Mouse (Mus musculus) limb, embryonic 13.5 days (tissue): ENCODE measurements around the gene Ppp2r5b. TPM values are rescaled to one million over a fixed set of nuclear protein-coding genes. Genes with fewer than 3 reads are reported as not detected.

Experiments
- ATAC-seq: fragments of 200-750 bp; cut with Nextera tagmentation; 2 replicates; pipeline ENCODE4 v1.8.0; 2017; ENCODE audit warnings: low read depth, moderate number of reproducible peaks, moderate TSS enrichment; ENCODE audit not compliant: low FRiP score
- H3K27ac ChIP-seq: fragments of 300-500 bp; sonication (generic); 2 replicates; pipeline ENCODE4 v1.5.1; 2015; ENCODE audit warnings: inconsistent platforms, mild to moderate bottlenecking, moderate library complexity
- H3K27me3 ChIP-seq: fragments of 300-500 bp; sonication (generic); 2 replicates; pipeline ENCODE4 v1.6.1; 2015; ENCODE audit warnings: mild to moderate bottlenecking, inconsistent platforms
- H3K36me3 ChIP-seq: fragments of 300-500 bp; sonication (generic); 2 replicates; pipeline ENCODE4 v1.6.1; 2015; ENCODE audit warnings: inconsistent platforms, mild to moderate bottlenecking, moderate library complexity
- H3K4me1 ChIP-seq: fragments of 300-500 bp; sonication (generic); 2 replicates; pipeline ENCODE4 v1.6.1; 2015; ENCODE audit warnings: inconsistent platforms
- H3K4me2 ChIP-seq: fragments of 300-500 bp; sonication (generic); replicated peaks from 2 replicates; pipeline ENCODE4 v1.6.1; 2015; ENCODE audit warnings: inconsistent platforms, mild to moderate bottlenecking, moderate library complexity
- H3K4me3 ChIP-seq: fragments of 300-500 bp; sonication (generic); 2 replicates; pipeline ENCODE4 v1.5.1; 2015; ENCODE audit warnings: moderate library complexity, mild to moderate bottlenecking, inconsistent platforms
- H3K9ac ChIP-seq: fragments of 300-500 bp; sonication (generic); 2 replicates; pipeline ENCODE4 v1.6.1; 2015; ENCODE audit warnings: mild to moderate bottlenecking, inconsistent platforms
- H3K9me3 ChIP-seq: fragments of 300-500 bp; sonication (generic); 2 replicates; pipeline ENCODE4 v1.6.1; 2016; ENCODE audit warnings: inconsistent platforms
- WGBS: fragments of 180-500 bp; shearing (Covaris S2); methylation state at CpG from one replicate; pipeline ENCODE4 v1.1.7; 2015; 5-methylcytosine and 5-hydroxymethylcytosine counted together
- polyA plus RNA-seq: library from polyadenylated mRNA; unstranded; fragments of >200 nt; fragmentation: Nextera tagmentation; extraction: Ambion mirVana; gene quantifications from 2 replicates; pipeline ENCODE4 v1.2.1, GENCODE M21; 2015

The Ppp2r5b gene
- polyA plus RNA-seq, 1 experiment from 2014 or later, result 29.0 TPM

DNA sequence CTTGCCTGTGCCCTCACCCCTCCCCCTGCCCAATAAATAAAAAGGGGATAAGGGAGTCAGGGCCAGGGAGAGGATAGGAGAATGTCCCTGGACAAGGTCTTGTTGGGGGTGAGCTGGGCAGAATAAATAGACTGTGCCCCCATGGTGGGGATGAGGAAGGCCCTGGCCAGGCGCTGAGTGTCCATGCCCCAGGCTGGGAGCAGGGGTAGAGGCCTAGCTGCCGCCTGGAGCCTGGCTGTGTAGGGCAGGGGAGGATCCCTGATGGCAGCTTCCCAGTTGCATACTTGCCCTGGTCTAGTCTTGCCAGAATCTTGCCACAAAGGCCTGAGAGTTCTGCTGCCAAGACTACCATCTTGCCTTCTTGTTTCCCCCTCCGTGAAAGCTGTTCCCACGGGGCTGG lies 7.8 kb downstream of the Ppp2r5b start:
- 88% methylated on average over 4 of the region's 4 CpGs for WGBS
- Histone ChIP-seq H3K9me3 (no peaks in the 10 kb centered on the region), H3K27ac (no peak overlapping the region), H3K4me1 (peaks cover 9% of the 10 kb centered on the region; the same call in 1 of the 2 replicates), H3K4me3 (no peak overlapping the region), H3K36me3 (peaks cover 64% of the 10 kb centered on the region), H3K9ac (no peak overlapping the region), H3K4me2 (no peak overlapping the region), H3K27me3 (no peaks in the 10 kb centered on the region)
- no peak for ATAC-seq

DNA sequence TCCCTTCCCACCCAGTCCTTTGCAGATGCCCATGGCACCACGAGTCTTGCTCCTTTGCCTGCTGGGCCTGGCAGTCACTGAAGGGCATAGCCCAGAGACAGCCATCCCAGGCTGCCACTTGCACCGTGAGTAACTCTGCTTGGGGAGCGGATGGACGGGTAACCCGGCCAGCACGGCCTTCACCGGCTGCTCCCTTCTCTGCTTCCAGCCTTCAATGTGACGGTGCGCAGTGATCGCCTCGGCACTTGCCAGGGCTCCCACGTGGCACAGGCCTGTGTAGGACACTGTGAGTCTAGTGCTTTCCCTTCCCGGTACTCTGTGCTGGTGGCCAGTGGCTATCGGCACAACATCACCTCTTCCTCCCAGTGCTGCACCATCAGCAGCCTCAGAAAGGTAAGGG lies 8.9 kb downstream of the Ppp2r5b start:
- H3K4me2 ChIP-seq, result no peak overlapping the region
- peaks cover 9% of the 10 kb centered on the region; the same call in 1 of the 2 replicates for H3K4me1 ChIP-seq
- H3K27ac ChIP-seq, result no peak overlapping the region
- no peaks in the 10 kb centered on the region for H3K9me3 ChIP-seq
- no peak for ATAC-seq
- peaks cover 53% of the 10 kb centered on the region for H3K36me3 ChIP-seq
- H3K9ac ChIP-seq, result no peak overlapping the region
- no peak overlapping the region for H3K4me3 ChIP-seq
- H3K27me3 ChIP-seq, result no peaks in the 10 kb centered on the region
- 86% methylated on average over 14 of the region's 14 CpGs for WGBS

DNA sequence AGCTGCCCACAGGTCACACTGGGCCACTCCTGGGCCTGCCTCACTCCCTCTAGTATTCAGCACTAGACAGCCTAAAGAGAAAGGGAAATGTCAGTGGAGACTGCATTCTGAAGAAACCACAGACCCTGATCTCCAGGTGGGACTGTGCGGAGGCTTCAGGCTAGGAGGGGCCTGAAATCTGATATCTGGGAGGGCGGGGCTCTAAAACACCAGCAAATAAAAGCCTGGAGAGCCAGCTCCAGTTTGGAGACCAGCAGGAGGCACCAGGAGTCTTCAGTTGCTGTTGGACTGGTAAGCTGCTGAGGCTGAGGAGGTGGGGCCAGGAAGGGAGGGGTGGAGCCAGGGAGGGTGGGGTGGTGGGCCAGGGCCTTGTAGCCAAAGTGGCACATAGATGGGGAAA lies 9.5 kb downstream of the Ppp2r5b start, which contains the start of gene Gpha2:
Gpha2 (plus strand) TSS at position 246 of the 400 bp plus-strand sequence.
- peaks cover 46% of the 10 kb centered on the region for H3K36me3 ChIP-seq
- no peak within 1 kb of the TSS for H3K4me2 ChIP-seq
- H3K27me3 ChIP-seq, result no peaks in the 10 kb centered on the region
- H3K9ac ChIP-seq, result peak within 1 kb of the TSS; percentile 25; the same call in 1 of the 2 replicates
- H3K4me1 ChIP-seq, result peaks cover 9% of the 10 kb centered on the region; the same call in 1 of the 2 replicates
- H3K27ac ChIP-seq, result 0 out of 2 replicates have a peak within 1 kb of the TSS, but pooled peaks have one; percentile 10
- 5% methylated on average over 2 of the region's 2 CpGs for WGBS
- H3K4me3 ChIP-seq, result no peak within 1 kb of the TSS
- no peaks in the 10 kb centered on the region for H3K9me3 ChIP-seq
- ATAC-seq, result peak; percentile 72; the same call in 1 of the 2 replicates

DNA sequence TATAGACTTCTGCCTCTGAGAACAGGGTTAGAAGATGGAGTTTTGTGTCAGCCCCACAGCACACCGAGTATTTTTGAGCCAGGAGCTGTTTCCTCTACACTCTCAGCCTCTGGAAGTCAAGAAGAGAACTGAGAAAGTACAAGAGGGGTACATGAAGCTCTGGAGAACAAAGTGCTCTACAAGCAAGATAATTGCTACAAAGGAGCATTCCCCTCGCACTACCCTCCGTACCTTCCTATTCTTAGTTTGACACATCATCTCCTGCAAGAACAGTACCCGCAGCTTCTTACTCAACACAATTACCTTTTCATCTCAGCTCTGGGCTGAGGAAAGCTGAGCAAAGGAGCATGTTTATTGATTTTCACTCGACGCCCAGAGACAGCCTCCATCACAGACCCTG lies 17.1 kb downstream of the Ppp2r5b start:
- Histone ChIP-seq H3K4me3 (no peak overlapping the region), H3K36me3 (no peaks in the 10 kb centered on the region), H3K9ac (no peak overlapping the region), H3K4me1 (no peaks in the 10 kb centered on the region), H3K9me3 (no peaks in the 10 kb centered on the region), H3K4me2 (no peak overlapping the region), H3K27me3 (no peaks in the 10 kb centered on the region), H3K27ac (no peak overlapping the region)
- no peak for ATAC-seq
- 68% methylated on average over 6 of the region's 6 CpGs for WGBS

DNA sequence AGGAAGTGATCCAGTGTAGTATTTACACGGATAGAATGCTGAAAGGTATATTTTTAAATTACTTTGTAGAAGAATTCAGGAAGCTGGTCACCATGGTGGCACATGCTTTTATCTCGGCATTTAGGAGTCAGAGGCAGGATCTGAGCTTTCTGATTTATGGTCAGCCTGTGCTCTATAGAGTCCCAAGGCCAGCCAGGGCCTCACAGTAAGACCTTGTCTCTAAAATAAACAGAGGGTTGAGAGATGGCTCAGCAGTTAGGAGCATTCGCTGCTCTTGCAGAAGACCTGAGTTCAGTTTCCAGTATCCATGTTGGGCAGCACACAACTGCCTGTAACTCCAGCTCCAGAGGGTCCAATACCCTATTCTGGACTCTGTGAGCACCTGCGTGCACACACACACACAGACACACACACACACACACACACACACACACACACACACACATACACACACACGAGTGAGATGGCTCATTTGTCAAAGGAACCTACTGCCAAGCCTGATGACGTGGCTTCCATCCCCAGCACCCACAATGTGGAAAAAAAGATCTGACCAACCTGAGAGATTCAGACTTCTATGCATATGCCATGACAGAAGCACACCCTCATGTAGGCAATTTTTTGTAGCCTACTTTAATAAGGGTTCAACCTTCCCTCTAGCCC lies 19.5 kb downstream of the Ppp2r5b start:
- no peaks in the 10 kb centered on the region for H3K9me3 ChIP-seq
- H3K9ac ChIP-seq, result no peak overlapping the region
- no peaks in the 10 kb centered on the region for H3K36me3 ChIP-seq
- no peaks in the 10 kb centered on the region for H3K27me3 ChIP-seq
- H3K4me3 ChIP-seq, result no peak overlapping the region
- no peak for ATAC-seq
- H3K27ac ChIP-seq, result no peak overlapping the region
- no peak overlapping the region for H3K4me2 ChIP-seq
- WGBS, result 69% methylated on average over 6 of the region's 6 CpGs
- H3K4me1 ChIP-seq, result no peaks in the 10 kb centered on the region

DNA sequence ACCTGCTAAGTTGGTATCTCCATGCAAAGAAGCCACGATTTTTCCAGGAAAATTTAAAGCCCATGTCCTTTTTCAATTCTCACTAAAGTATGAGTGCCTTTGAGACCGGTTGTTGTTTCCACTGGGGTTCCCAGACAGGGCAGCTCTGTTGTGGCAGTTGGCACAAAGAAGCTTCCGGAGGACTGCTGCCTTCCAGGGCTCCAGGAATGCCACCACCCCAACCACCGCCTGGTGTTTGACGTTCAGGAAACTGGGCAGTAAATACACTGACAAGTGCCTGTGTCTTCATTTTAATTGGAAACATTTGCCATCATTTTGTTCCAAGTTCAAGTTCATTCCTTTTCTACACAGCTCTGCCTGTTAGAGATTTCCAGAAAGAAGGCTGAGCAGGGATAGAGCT lies 29.0 kb downstream of the Ppp2r5b start:
- Histone ChIP-seq H3K27me3 (no peaks in the 10 kb centered on the region), H3K9ac (no peak overlapping the region), H3K4me1 (no peaks in the 10 kb centered on the region), H3K9me3 (no peaks in the 10 kb centered on the region), H3K4me2 (no peak overlapping the region), H3K4me3 (no peak overlapping the region), H3K36me3 (no peaks in the 10 kb centered on the region), H3K27ac (no peak overlapping the region)
- 54% methylated on average over 5 of the region's 5 CpGs for WGBS
- no peak for ATAC-seq

DNA sequence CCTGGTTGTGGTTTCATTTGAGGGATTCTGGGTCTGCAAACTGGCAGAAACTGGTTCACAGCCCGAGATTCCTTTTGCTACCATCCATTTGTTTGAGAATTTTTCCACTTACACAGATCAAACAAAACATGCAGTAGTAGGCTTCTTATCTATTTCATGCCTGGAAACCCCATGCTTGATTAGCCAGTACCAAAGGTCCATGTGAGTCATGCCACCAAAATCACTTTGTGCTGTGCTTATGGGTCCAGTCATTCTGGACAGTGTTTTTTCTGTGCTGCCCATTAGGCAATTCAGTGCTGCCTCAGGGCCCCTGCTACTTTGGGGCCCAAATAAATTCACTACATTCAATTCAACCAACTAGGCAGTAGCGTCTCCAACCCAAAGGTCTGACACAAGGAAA lies 31.4 kb downstream of the Ppp2r5b start:
- H3K27me3 ChIP-seq, result no peaks in the 10 kb centered on the region
- ATAC-seq, result no peak
- H3K9me3 ChIP-seq, result no peaks in the 10 kb centered on the region
- no peaks in the 10 kb centered on the region for H3K4me1 ChIP-seq
- no peaks in the 10 kb centered on the region for H3K36me3 ChIP-seq
- H3K4me2 ChIP-seq, result no peak overlapping the region
- no peak overlapping the region for H3K9ac ChIP-seq
- H3K27ac ChIP-seq, result no peak overlapping the region
- H3K4me3 ChIP-seq, result no peak overlapping the region
- 72% methylated on average over 2 of the region's 2 CpGs for WGBS

DNA sequence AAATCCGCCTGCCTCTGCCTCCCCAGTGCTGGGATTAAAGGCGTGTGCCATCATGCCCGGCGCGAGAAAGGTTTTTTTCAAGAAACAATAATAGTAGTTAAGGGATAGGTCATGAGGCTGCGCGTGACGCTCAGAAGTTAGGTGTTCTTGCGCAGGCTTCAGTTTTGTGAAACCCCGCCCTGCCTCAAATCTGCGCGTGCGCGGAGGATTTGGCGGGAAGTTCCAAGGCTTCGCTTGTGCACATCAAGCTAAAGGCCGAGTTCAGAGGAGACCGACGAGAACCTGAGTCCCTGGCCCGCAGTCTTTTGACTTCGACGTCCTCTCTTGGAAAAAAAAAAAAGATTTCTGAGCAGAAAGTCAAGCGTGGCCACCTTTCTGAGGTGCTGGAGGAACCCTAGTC lies 51.5 kb downstream of the Ppp2r5b start, which contains the start of gene Majin:
Majin (plus strand) TSS at position 258 of the 400 bp plus-strand sequence.
- Histone ChIP-seq H3K4me1 (0 out of 2 replicates have a peak, but pooled peaks cover 3% of the 10 kb centered on the region), H3K27me3 (no peaks in the 10 kb centered on the region), H3K9me3 (no peaks in the 10 kb centered on the region), H3K4me2 (no peak within 1 kb of the TSS), H3K27ac (no peak within 1 kb of the TSS), H3K36me3 (no peaks in the 10 kb centered on the region), H3K4me3 (no peak within 1 kb of the TSS), H3K9ac (no peak within 1 kb of the TSS)
- ATAC-seq, result no peak
- 83% methylated on average over 23 of the region's 23 CpGs for WGBS

DNA sequence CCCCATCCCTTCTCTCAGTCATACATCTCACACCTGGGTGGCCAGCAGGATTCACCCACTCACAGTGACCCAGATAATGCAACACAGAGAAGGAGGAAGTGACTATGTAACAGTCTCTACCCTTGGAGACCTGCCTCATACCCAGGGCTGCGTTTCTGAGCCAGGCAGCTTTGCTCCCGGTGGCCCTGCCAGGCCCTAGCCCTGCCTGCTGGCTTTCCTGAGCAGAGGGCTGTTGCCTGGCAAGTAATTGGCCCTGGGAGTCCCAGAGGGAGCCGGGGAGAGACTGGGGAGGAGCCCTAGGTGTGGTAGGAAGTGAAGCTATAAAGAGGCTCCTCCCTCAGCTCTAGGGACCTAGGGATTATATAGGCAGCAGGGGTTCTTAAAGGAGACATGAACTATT lies 53.1 kb downstream of the Ppp2r5b start:
- H3K27ac ChIP-seq, result no peak overlapping the region
- no peak overlapping the region for H3K9ac ChIP-seq
- H3K4me1 ChIP-seq, result 0 out of 2 replicates have a peak, but pooled peaks cover 3% of the 10 kb centered on the region
- no peak overlapping the region for H3K4me3 ChIP-seq
- no peaks in the 10 kb centered on the region for H3K36me3 ChIP-seq
- ATAC-seq, result no peak
- WGBS, result 15% methylated on average over 3 of the region's 3 CpGs
- H3K4me2 ChIP-seq, result no peak overlapping the region
- no peaks in the 10 kb centered on the region for H3K27me3 ChIP-seq
- no peaks in the 10 kb centered on the region for H3K9me3 ChIP-seq

DNA sequence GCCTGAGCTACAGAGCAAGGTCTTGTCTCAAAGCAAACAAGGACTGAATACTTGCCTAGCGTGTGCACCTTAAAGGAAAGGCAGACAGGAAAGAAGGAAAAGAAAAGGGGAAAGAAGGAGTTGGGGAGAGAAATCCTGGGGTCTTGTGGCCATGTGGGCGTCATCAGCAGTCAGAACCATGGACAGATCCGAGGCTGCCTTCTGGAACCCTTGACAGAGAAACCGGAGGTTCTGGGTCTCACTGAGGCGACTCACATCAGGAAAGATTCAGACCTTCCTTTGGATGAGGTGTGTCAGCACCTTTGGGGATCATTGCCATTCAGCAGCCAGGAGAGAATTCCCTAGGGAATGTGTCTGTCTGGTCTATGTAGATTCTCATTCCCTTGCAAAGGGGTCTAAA lies 54.0 kb downstream of the Ppp2r5b start:
- no peak overlapping the region for H3K9ac ChIP-seq
- H3K9me3 ChIP-seq, result no peaks in the 10 kb centered on the region
- no peaks in the 10 kb centered on the region for H3K36me3 ChIP-seq
- no peak for ATAC-seq
- 0 out of 2 replicates have a peak, but pooled peaks cover 3% of the 10 kb centered on the region for H3K4me1 ChIP-seq
- 19% methylated on average over 5 of the region's 5 CpGs for WGBS
- no peak overlapping the region for H3K4me3 ChIP-seq
- no peak overlapping the region for H3K4me2 ChIP-seq
- no peak overlapping the region for H3K27ac ChIP-seq
- no peaks in the 10 kb centered on the region for H3K27me3 ChIP-seq

DNA sequence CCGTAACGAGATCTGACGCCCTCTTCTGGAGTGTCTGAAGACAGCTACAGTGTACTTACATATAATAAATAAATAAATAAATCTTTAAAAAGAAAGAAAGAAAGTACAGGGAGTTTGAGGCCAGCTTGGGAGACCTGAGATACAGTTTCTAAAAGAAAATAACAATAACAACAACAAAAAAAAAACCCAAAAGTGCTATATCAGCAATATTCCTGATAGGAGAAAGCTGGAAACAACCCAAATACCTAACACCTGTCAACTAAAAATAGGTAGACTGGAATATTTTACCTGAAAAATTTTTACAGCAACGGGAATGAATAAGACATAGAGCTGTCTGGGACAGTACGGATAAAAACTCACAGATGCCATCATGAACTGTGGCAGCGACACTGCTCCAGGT lies 56.9 kb downstream of the Ppp2r5b start:
- Histone ChIP-seq H3K9me3 (no peaks in the 10 kb centered on the region), H3K27me3 (no peaks in the 10 kb centered on the region), H3K36me3 (no peaks in the 10 kb centered on the region), H3K27ac (no peak overlapping the region), H3K4me1 (0 out of 2 replicates have a peak, but pooled peaks cover 3% of the 10 kb centered on the region), H3K4me2 (no peak overlapping the region), H3K4me3 (no peak overlapping the region), H3K9ac (no peak overlapping the region)
- ATAC-seq, result no peak
- WGBS, result 89% methylated on average over 6 of the region's 6 CpGs
